Mouse (Mus musculus) erythroblast, embryonic 14.5 days (primary cell): ENCODE measurements around the gene Olfr316.

Experiments used
- GATA1 ChIP-seq: IDR thresholded peaks from 2 replicates; pipeline ENCODE4 v1.6.1; 2012; ENCODE audit warnings: low read length, inconsistent platforms, mixed read lengths
- TAL1 ChIP-seq: IDR thresholded peaks from 3 replicates; pipeline ENCODE4 v1.6.1; 2012; ENCODE audit warnings: low read length, inconsistent platforms, mixed read lengths

DNA sequence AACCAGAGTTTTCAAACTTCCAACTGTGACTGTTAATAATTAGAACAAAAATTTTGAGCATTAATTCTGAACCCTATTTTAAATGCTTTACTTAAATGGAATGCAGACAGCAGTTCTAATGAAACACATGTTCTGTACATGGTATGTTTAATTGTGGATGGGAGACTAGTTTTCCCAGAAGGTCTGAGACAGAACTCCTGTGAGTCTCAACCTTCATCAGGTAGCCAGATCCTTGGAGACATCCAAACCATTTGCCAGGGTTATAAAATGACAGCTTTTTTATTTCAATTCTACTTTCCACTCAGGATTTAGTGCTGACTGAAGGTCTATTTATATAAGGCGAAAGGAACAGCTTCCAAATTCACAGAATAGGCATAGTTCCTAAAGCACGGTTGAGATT lies at the start of gene Olfr316:
- TF ChIP-seq GATA1: no peak
- TF ChIP-seq TAL1: no peak
